Mouse (Mus musculus) liver, postnatal 0 days (tissue): ENCODE data around the gene Xlr4a. TPM values are rescaled to one million over a fixed set of nuclear protein-coding genes. Genes with fewer than 3 reads are reported as not detected.

Source experiments
- ATAC-seq: fragments of 200-750 bp; cut with Nextera tagmentation; 2 replicates; pipeline ENCODE4 v1.8.0; 2017; ENCODE audit warnings: mild to moderate bottlenecking, moderate library complexity
- DNase-seq: peaks from one replicate; pipeline ENCODE4 v3.0.0-alpha.2; 2016
- H3K27ac ChIP-seq: fragments of 300-500 bp; sonication (generic); 2 replicates; pipeline ENCODE4 v1.5.1; 2014; ENCODE audit warnings: antibody characterized with exemption, moderate library complexity, mild to moderate bottlenecking, low read depth
- H3K27me3 ChIP-seq: fragments of 300-500 bp; sonication (generic); 2 replicates; pipeline ENCODE4 v1.6.1; 2014; ENCODE audit warnings: low read length, control low read depth, mixed read lengths; ENCODE audit not compliant: insufficient read depth
- H3K36me3 ChIP-seq: fragments of 300-500 bp; sonication (generic); replicated peaks from 2 replicates; pipeline ENCODE4 v1.6.1; 2014; ENCODE audit warnings: mild to moderate bottlenecking, control low read depth, low read length, moderate library complexity, mixed read lengths; ENCODE audit not compliant: insufficient read depth
- H3K4me1 ChIP-seq: fragments of 300-500 bp; sonication (generic); 2 replicates; pipeline ENCODE4 v1.6.1; 2014; ENCODE audit warnings: antibody characterized with exemption, mild to moderate bottlenecking, control low read depth; ENCODE audit not compliant: insufficient read depth
- H3K4me2 ChIP-seq: fragments of 300-500 bp; sonication (generic); 2 replicates; pipeline ENCODE4 v1.6.1; 2014; ENCODE audit warnings: low read depth, mild to moderate bottlenecking, low read length, moderate library complexity, mixed read lengths
- H3K4me3 ChIP-seq: fragments of 300-500 bp; sonication (generic); 2 replicates; pipeline ENCODE4 v1.5.1; 2014; ENCODE audit warnings: low read depth, low read length
- H3K9ac ChIP-seq: fragments of 300-500 bp; sonication (generic); replicated peaks from 2 replicates; pipeline ENCODE4 v1.6.1; 2014; ENCODE audit warnings: mild to moderate bottlenecking, moderate library complexity
- H3K9me3 ChIP-seq: fragments of 300-500 bp; sonication (generic); 2 replicates; pipeline ENCODE4 v1.6.1; 2016; ENCODE audit warnings: mild to moderate bottlenecking, control low read depth, low read length, mixed read lengths
- CTCF ChIP-seq: sonication (generic); IDR thresholded peaks from 2 replicates; pipeline ENCODE4 v1.5.1; 2016; ENCODE audit warnings: antibody characterized with exemption, low read depth
- EP300 ChIP-seq: IDR thresholded peaks from 2 replicates; pipeline ENCODE4 v1.6.1; 2016; ENCODE audit warnings: antibody characterized with exemption, low read depth, mild to moderate bottlenecking
- WGBS: fragments of 180-500 bp; shearing (Covaris S2); extraction: QIAGEN DNeasy Blood & Tissue Kit; methylation state at CpG from one replicate; pipeline ENCODE4 v1.1.7; 2014; ENCODE audit not compliant: insufficient replicate concordance; 5-methylcytosine and 5-hydroxymethylcytosine counted together
- polyA plus RNA-seq: library from polyadenylated mRNA; unstranded; fragments of >200 nt; fragmentation: Nextera tagmentation; extraction: Ambion mirVana; gene quantifications from 2 replicates; pipeline ENCODE4 v1.2.1, GENCODE M21; 2015

The Xlr4a gene
- polyA plus RNA-seq, 1 experiment from 2014 or later = 0.55 TPM

GRCm38 (mm10) chrX:73037003-73037402 lies 45.3 kb downstream of the Xlr4a start, which contains the start of gene Pnma5:
Gene Pnma5 (minus strand): TSS chrX:73037103.
- Histone ChIP-seq H3K4me1 (no peaks in the 10 kb centered on the region), H3K9ac (no peak within 1 kb of the TSS), H3K9me3 (no peaks in the 10 kb centered on the region), H3K36me3 (no peaks in the 10 kb centered on the region), H3K27ac (no peak within 1 kb of the TSS), H3K4me3 (no peak within 1 kb of the TSS), H3K27me3 (0 out of 2 replicates have a peak, but pooled peaks cover 4% of the 10 kb centered on the region), H3K4me2 (no peak within 1 kb of the TSS)
- WGBS = 68% methylated on average over 1 of the region's 1 CpGs
- TF ChIP-seq CTCF = no peak
- no peak for TF ChIP-seq EP300
- DNase-seq (no peak), ATAC-seq (no peak)

Other genes with a start within 250 kb of the Xlr4a start
- gene Cetn2, start 164.1 kb downstream of the Xlr4a start, polyA plus RNA-seq = 25.9 and 26.1 TPM in 2 replicates
- gene Nsdhl, start 163.9 kb downstream of the Xlr4a start, polyA plus RNA-seq = 10.8 and 11.5 TPM in 2 replicates
- gene Zfp185, start 95.1 kb downstream of the Xlr4a start, polyA plus RNA-seq = 0.33 and 0.34 TPM in 2 replicates
- not detected in 2 replicates for gene Pnma5, start 45.4 kb downstream of the Xlr4a start, polyA plus RNA-seq
- not detected in 2 replicates for gene Pnma3, start 17.7 kb downstream of the Xlr4a start, polyA plus RNA-seq
- 0.74 and 4.1 TPM in 2 replicates for gene Xlr3a, start 14.6 kb upstream of the Xlr4a start, polyA plus RNA-seq
- 0.09 and 0.21 TPM in 2 replicates for gene Gm14685, start 34.6 kb upstream of the Xlr4a start, polyA plus RNA-seq
- gene Xlr5b, start 66.3 kb upstream of the Xlr4a start, polyA plus RNA-seq = not detected in 2 replicates
- gene DXBay18, start 67.0 kb upstream of the Xlr4a start, polyA plus RNA-seq = 0.07 TPM in 1 of 2 replicates, not detected in the other
- gene Spin2d, start 94.5 kb upstream of the Xlr4a start, polyA plus RNA-seq = not detected in 2 replicates
- gene Xlr3b, start 109.7 kb upstream of the Xlr4a start, polyA plus RNA-seq = 0.80 and 2.0 TPM in 2 replicates
- 0.85 and 1.1 TPM in 2 replicates for gene Xlr4b, start 131.9 kb upstream of the Xlr4a start, polyA plus RNA-seq
- gene F8a, start 145.8 kb upstream of the Xlr4a start, polyA plus RNA-seq = 5.6 and 5.7 TPM in 2 replicates
- 0.25 and 0.29 TPM in 2 replicates for gene Xlr4c, start 160.7 kb upstream of the Xlr4a start, polyA plus RNA-seq
- gene Xlr3c, start 182.9 kb upstream of the Xlr4a start, polyA plus RNA-seq = not detected in 2 replicates
- gene Xlr5a, start 210.5 kb upstream of the Xlr4a start, polyA plus RNA-seq = not detected in 2 replicates
- not detected in 2 replicates for gene Xlr5c, start 210.5 kb upstream of the Xlr4a start, polyA plus RNA-seq